Comparison of ENCODE assay signal across 13 mouse cellular contexts in the genomic region with DNA sequence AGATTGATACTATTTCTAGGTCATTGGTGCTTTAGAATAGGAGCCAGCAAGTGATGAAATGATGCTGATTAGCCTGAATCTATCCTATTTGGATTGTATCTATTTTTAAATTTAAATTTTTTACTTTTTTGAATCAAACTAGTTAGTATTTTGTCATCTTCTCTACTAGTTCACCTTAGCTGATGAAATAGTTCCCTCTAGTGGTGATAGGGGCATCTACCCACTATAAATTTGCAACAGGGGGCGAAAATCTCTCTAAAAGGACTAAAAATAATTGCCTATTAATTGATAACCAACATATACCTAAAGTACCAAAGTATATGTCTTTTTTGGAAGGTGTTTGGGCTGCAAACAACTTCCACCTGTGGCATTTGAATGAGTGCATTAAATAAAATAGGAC. TPM values are rescaled to one million over a fixed set of nuclear protein-coding genes. Genes with fewer than 3 reads are reported as not detected.
DNase-seq lines count a peak whose midpoint lies in the region; ATAC-seq and TF ChIP-seq lines count a peak whose summit lies in the region.
"Had no signal": no experiment of that assay in that cellular context is flagged by ENCODE, and none has a peak within 500 bp of the region (broad histone marks: within the 10 kb centered on the region; RNA-seq: fewer than 3 reads in every experiment).

No protein-coding gene starts in this region.

- no peak overlapping the region for H3K9ac ChIP-seq in intestine, postnatal 0 days (ENCODE audit: low read depth, low read length)
- H3K9ac ChIP-seq in intestine, embryonic 16.5 days (ENCODE audit: low read depth, low read length) = no peak overlapping the region
- H3K9ac ChIP-seq: embryonic facial prominence, embryonic 13.5 days; intestine, embryonic 15.5 days had no signal

- H3K36me3 ChIP-seq in intestine, postnatal 0 days (ENCODE audit: control insufficient read depth, insufficient read depth) = peaks cover 36% of the 10 kb centered on the region
- H3K36me3 ChIP-seq in intestine, embryonic 16.5 days (ENCODE audit: control insufficient read depth, insufficient read depth, low read length) = no peaks in the 10 kb centered on the region; the same call in 1 of the 2 replicates
- peaks cover 91% of the 10 kb centered on the region for H3K36me3 ChIP-seq in E14TG2a.4 (ENCODE audit: insufficient read depth, low read length)

- peak; percentile 74 for TF ChIP-seq CTCF in intestine, postnatal 0 days (IDR thresholded peaks at IDR 0.05; ENCODE audit: low read depth)
- peak; percentile 70 for TF ChIP-seq CTCF in E14TG2a.4 (conservative IDR thresholded peaks at IDR 0.05; ENCODE audit: low read length)

- no peaks in the 10 kb centered on the region for H3K27me3 ChIP-seq in intestine, postnatal 0 days (replicated peaks; ENCODE audit: control insufficient read depth, insufficient read depth, low read length)
- H3K27me3 ChIP-seq in intestine, embryonic 16.5 days (replicated peaks; ENCODE audit: control insufficient read depth, insufficient read depth, low read length) = no peaks in the 10 kb centered on the region
- H3K27me3 ChIP-seq in E14TG2a.4 (ENCODE audit: insufficient read depth, low read length) = no peaks in the 10 kb centered on the region
- H3K27me3 ChIP-seq: embryonic facial prominence, embryonic 13.5 days; intestine, embryonic 15.5 days had no signal

- no peaks in the 10 kb centered on the region for H3K4me1 ChIP-seq in intestine, postnatal 0 days (replicated peaks; ENCODE audit: control insufficient read depth, insufficient read depth, low read length)
- no peaks in the 10 kb centered on the region for H3K4me1 ChIP-seq in intestine, embryonic 16.5 days (ENCODE audit: control insufficient read depth, insufficient read depth, low read length)
- no peaks in the 10 kb centered on the region for H3K4me1 ChIP-seq in E14TG2a.4 (replicated peaks; ENCODE audit: low read depth, low read length)
- H3K4me1 ChIP-seq: embryonic facial prominence, embryonic 13.5 days; intestine, embryonic 15.5 days had no signal

- H3K4me3 ChIP-seq in intestine, postnatal 0 days (ENCODE audit: low read depth, low read length) = no peak overlapping the region
- H3K4me3 ChIP-seq in intestine, embryonic 16.5 days (ENCODE audit: low read length) = no peak overlapping the region
- H3K4me3 ChIP-seq in E14TG2a.4 (replicated peaks; ENCODE audit: low read length) = no peak overlapping the region
- H3K4me3 ChIP-seq: embryonic facial prominence, embryonic 13.5 days; intestine, embryonic 15.5 days had no signal

- no peak overlapping the region for H3K27ac ChIP-seq in intestine, postnatal 0 days (ENCODE audit: low read depth, low read length)
- H3K27ac ChIP-seq in intestine, embryonic 16.5 days (ENCODE audit: low read length) = no peak overlapping the region
- H3K27ac ChIP-seq: embryonic facial prominence, embryonic 13.5 days; intestine, embryonic 15.5 days had no signal

- no peak for ATAC-seq in intestine, postnatal 0 days
- no peak for ATAC-seq in intestine, embryonic 16.5 days
- ATAC-seq: intestine, embryonic 15.5 days had no signal

- no peak overlapping the region for H3K4me2 ChIP-seq in intestine, postnatal 0 days (replicated peaks; ENCODE audit: low read depth)
- H3K4me2 ChIP-seq in intestine, embryonic 16.5 days (ENCODE audit: low read depth, low read length) = no peak overlapping the region
- H3K4me2 ChIP-seq: embryonic facial prominence, embryonic 13.5 days; intestine, embryonic 15.5 days had no signal

- no peaks in the 10 kb centered on the region for H3K9me3 ChIP-seq in intestine, postnatal 0 days (ENCODE audit: control insufficient read depth)
- H3K9me3 ChIP-seq in intestine, embryonic 16.5 days (ENCODE audit: control insufficient read depth, low read length) = no peaks in the 10 kb centered on the region
- H3K9me3 ChIP-seq in E14TG2a.4 (ENCODE audit: low read length) = no peaks in the 10 kb centered on the region
- H3K9me3 ChIP-seq: embryonic facial prominence, embryonic 13.5 days; intestine, embryonic 15.5 days had no signal

- peak; percentile 34 for DNase-seq in 416B (ENCODE audit: low read depth)
- DNase-seq in embryo, embryonic 10 days (ENCODE audit: low spot score) = peak; percentile 4
- no peak for DNase-seq in spleen, postnatal 36 days (ENCODE audit: low spot score in 2 of 2)
- DNase-seq in urinary bladder, adult 2 months (ENCODE audit: low spot score) = no peak
- DNase-seq in urinary bladder, postnatal 36 days (ENCODE audit: low spot score in 2 of 2) = no peak
- DNase-seq: adrenal gland, postnatal 14 days; gastrocnemius, postnatal 36 days; thymus, postnatal 36 days had no signal

- 58% methylated on average over 1 of the region's 1 CpGs for WGBS in intestine, postnatal 0 days
- 52% methylated on average over 1 of the region's 1 CpGs for WGBS in intestine, embryonic 16.5 days

RNA-seq across cellular contexts. Expression of a gene that starts 46.4 kb away (rescaled TPM):
- polyA plus RNA-seq in intestine, postnatal 0 days (2015; fragmentation: Nextera tagmentation; extraction: Ambion mirVana) = 16.6 and 18.5 TPM in 2 replicates
- polyA plus RNA-seq in intestine, embryonic 16.5 days (2015; fragmentation: Nextera tagmentation; extraction: Ambion mirVana) = 26.9 and 30.1 TPM in 2 replicates
- polyA plus RNA-seq in urinary bladder, adult 2 months (2012; rRNA removed) = 7.8 and 10.2 TPM in 2 replicates

Comparison
In these comparisons a context has a peak if more than half of its experiments do, and no peak if none do; other contexts are left out.
1. DNase-seq: peak in 416B (single experiment) and embryo, embryonic 10 days (single experiment); none in spleen, postnatal 36 days (0 of 2), urinary bladder, adult 2 months (single experiment) and urinary bladder, postnatal 36 days (0 of 2).